Mouse (Mus musculus) heart, postnatal 0 days (tissue): ENCODE results near the gene Snx27.

Experiments
- CTCF ChIP-seq: IDR thresholded peaks from 2 replicates; pipeline ENCODE4 v1.5.1; 2016; ENCODE audit warnings: antibody characterized with exemption, control low read depth, low read depth
- EP300 ChIP-seq: IDR thresholded peaks from 2 replicates; pipeline ENCODE4 v1.6.1; 2016; ENCODE audit warnings: antibody characterized with exemption, low read depth

DNA sequence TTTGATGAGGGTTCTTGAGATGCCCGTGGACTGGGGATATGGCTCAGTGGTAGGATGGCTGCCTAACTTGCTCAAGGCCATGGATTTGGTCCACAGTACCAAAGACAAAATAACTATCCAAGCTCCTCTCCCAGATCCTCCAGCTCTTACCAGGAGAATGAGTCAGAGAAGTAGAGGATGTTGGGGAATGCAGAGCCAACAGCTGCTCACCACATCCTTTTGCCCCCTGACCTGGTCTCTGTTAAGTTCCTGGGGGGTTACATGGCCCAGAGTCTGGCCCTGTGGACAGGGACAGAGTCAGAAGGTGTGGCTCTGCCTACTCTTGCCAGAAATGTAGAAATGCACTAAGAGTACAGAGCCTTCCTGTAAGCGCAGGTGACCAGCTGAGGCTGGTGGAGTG, 122.7 kb downstream of the Snx27 start:
- TF ChIP-seq CTCF (no peak), EP300 (no peak)
